Mouse (Mus musculus) kidney, embryonic 15.5 days (tissue): ENCODE results near the gene Gpr4. TPM values are rescaled to one million over a fixed set of nuclear protein-coding genes. Genes with fewer than 3 reads are reported as not detected.

Experiments used
- ATAC-seq: fragments of 200-750 bp; cut with Nextera tagmentation; replicated peaks from 2 replicates; pipeline ENCODE4 v1.8.0; 2017; ENCODE audit warnings: moderate TSS enrichment; ENCODE audit not compliant: low FRiP score
- H3K27ac ChIP-seq: fragments of 300-500 bp; sonication (generic); 2 replicates; pipeline ENCODE4 v1.5.1; 2015; ENCODE audit warnings: mild to moderate bottlenecking, inconsistent platforms
- H3K27me3 ChIP-seq: fragments of 300-500 bp; sonication (generic); 2 replicates; pipeline ENCODE4 v1.6.1; 2015; ENCODE audit warnings: inconsistent platforms
- H3K36me3 ChIP-seq: fragments of 300-500 bp; sonication (generic); 2 replicates; pipeline ENCODE4 v1.6.1; 2015; ENCODE audit warnings: inconsistent platforms
- H3K4me1 ChIP-seq: fragments of 300-500 bp; sonication (generic); 2 replicates; pipeline ENCODE4 v1.6.1; 2015; ENCODE audit warnings: inconsistent platforms
- H3K4me2 ChIP-seq: fragments of 300-500 bp; sonication (generic); 2 replicates; pipeline ENCODE4 v1.6.1; 2015; ENCODE audit warnings: moderate library complexity, mild to moderate bottlenecking, inconsistent platforms
- H3K4me3 ChIP-seq: fragments of 300-500 bp; sonication (generic); replicated peaks from 2 replicates; pipeline ENCODE4 v1.5.1; 2015; ENCODE audit warnings: mild to moderate bottlenecking, inconsistent platforms
- H3K9ac ChIP-seq: fragments of 300-500 bp; sonication (generic); 2 replicates; pipeline ENCODE4 v1.6.1; 2015; ENCODE audit warnings: mild to moderate bottlenecking, inconsistent platforms
- H3K9me3 ChIP-seq: fragments of 300-500 bp; sonication (generic); replicated peaks from 2 replicates; pipeline ENCODE4 v1.6.1; 2016; ENCODE audit warnings: inconsistent platforms
- WGBS: fragments of 180-500 bp; shearing (Covaris S2); methylation state at CpG from one replicate; pipeline ENCODE4 v1.1.7; 2015; ENCODE audit warnings: mixed read lengths; 5-methylcytosine and 5-hydroxymethylcytosine counted together
- polyA plus RNA-seq: library from polyadenylated mRNA; unstranded; fragments of >200 nt; fragmentation: Nextera tagmentation; extraction: Ambion mirVana; gene quantifications from 2 replicates; pipeline ENCODE4 v1.2.1, GENCODE M21; 2015

The Gpr4 gene
- polyA plus RNA-seq, 1 experiment from 2014 or later, result 3.3 TPM

DNA sequence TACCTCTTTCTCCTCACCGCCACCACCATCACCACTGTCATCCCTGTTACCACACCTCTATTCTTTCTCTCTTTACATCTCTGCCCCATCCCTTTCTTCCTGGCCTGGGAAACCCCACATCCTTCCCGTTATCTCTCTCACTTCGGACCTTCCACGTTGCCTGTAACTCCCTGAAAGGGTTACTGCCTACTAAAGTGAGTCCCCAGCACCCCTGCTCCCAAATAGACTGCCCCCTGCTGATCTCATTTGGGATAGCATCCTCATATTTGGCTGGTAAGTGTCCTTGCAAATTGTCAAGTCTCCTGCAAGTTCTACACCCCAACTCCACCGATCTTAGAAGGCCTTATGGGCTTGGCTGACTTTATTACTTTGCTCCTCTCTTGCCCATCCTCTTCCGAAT, 15.7 kb upstream of the Gpr4 start:
- H3K4me3 ChIP-seq, result no peak overlapping the region
- no peak overlapping the region for H3K9ac ChIP-seq
- peaks cover 79% of the 10 kb centered on the region for H3K36me3 ChIP-seq
- H3K27me3 ChIP-seq, result no peaks in the 10 kb centered on the region
- H3K4me2 ChIP-seq, result no peak overlapping the region
- ATAC-seq, result no peak
- H3K4me1 ChIP-seq, result no peaks in the 10 kb centered on the region
- H3K27ac ChIP-seq, result no peak overlapping the region
- WGBS, result 64% methylated on average over 6 of the region's 6 CpGs
- peaks cover 4% of the 10 kb centered on the region; the same call in 1 of the 2 replicates for H3K9me3 ChIP-seq

DNA sequence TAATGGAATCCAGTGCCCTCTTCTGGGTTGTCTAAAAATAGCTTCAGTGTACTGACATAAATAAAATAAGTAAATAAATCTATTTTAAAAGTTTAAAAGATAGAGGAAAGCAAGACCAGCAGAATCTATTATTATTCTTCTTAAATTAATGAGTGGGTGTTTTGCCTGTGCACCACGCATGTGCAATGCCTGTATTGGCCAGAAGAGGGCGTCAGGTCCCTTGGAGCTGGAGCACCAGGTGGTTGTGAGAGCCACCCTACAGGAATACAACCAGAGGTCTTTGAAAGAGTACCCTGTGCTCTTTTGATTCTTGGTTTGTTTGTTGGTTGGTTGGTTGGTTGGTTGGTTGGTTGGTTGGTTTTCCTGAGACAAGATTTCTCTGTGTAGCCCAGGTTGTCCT, 14.4 kb upstream of the Gpr4 start:
- 54% methylated on average over 2 of the region's 2 CpGs for WGBS
- H3K4me1 ChIP-seq, result no peaks in the 10 kb centered on the region

DNA sequence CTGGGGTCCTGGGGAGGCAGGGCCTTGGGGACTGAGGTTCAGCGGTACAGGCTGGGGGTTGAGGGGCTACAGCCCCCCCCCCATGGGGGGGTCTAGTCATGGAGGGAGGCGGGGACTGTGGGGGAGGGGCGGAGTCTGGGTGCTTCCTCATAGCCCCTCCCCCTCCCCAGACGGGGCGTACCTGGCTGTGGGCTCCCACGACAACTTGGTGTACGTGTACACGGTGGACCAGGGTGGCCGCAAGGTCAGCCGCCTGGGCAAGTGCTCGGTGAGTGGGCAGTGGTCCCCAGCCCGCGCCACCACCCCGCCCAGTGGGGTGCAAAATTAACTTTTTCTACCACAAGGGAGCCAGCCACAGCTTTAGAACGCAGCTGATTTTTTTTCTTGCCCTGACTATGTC, 10.7 kb upstream of the Gpr4 start:
- ATAC-seq, result 0 out of 2 replicates have a peak, but pooled peaks have one; percentile 33
- no peaks in the 10 kb centered on the region for H3K9me3 ChIP-seq

More for the DNA sequence above, 14.4 kb upstream of the Gpr4 start:
- Histone ChIP-seq H3K9ac (no peak overlapping the region), H3K27ac (no peak overlapping the region), H3K9me3 (peaks cover 4% of the 10 kb centered on the region; the same call in 1 of the 2 replicates), H3K4me2 (no peak overlapping the region), H3K36me3 (peaks cover 78% of the 10 kb centered on the region), H3K4me3 (no peak overlapping the region), H3K27me3 (no peaks in the 10 kb centered on the region)
- ATAC-seq, result no peak

DNA sequence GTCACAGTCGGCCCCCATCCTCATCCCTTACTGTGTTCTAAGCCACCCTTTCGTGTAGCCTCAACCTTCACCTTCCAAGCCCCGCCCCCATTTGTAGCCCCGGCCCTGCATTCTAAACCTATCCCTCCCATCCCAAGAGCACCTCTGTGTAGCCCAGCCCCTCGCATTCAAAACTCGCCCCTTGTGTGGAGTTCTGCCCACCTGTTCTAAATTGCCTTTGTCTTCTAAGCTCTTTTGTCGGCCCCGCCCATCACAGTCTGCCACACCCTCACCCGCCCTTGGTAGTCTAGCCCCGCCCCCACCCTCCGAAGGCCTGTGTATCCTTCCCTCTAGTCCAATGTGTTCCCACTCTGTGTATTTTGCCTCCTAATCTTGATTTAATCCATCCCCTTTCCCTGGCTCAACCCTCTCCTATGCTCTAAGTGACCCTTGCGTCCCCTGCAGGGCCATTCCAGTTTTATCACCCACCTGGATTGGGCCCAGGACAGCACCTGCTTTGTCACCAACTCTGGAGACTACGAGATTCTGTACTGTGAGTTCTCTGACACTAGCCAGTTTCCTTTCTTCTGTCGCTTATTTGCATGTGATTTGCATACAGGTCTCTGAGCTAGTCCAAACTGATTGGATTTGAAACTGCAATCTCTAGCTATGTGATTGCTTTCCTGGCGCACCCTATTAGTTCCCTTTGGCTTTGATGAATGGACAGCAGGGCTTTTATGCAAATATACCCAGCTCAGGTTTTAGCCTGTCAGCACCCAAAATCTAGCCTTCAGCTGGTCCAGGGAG, 10.1 kb upstream of the Gpr4 start:
- Histone ChIP-seq H3K4me1 (no peaks in the 10 kb centered on the region), H3K9me3 (no peaks in the 10 kb centered on the region), H3K4me3 (no peak overlapping the region), H3K4me2 (no peak overlapping the region), H3K27me3 (no peaks in the 10 kb centered on the region), H3K36me3 (peaks cover 70% of the 10 kb centered on the region), H3K9ac (no peak overlapping the region), H3K27ac (no peak overlapping the region)
- WGBS, result 58% methylated on average over 15 of the region's 15 CpGs
- no peak for ATAC-seq

More for the DNA sequence above, 10.7 kb upstream of the Gpr4 start:
- 65% methylated on average over 15 of the region's 15 CpGs for WGBS
- H3K36me3 ChIP-seq, result peaks cover 74% of the 10 kb centered on the region
- no peaks in the 10 kb centered on the region for H3K4me1 ChIP-seq
- H3K9ac ChIP-seq, result no peak overlapping the region
- no peaks in the 10 kb centered on the region for H3K27me3 ChIP-seq
- H3K4me2 ChIP-seq, result no peak overlapping the region
- H3K4me3 ChIP-seq, result no peak overlapping the region
- H3K27ac ChIP-seq, result no peak overlapping the region

DNA sequence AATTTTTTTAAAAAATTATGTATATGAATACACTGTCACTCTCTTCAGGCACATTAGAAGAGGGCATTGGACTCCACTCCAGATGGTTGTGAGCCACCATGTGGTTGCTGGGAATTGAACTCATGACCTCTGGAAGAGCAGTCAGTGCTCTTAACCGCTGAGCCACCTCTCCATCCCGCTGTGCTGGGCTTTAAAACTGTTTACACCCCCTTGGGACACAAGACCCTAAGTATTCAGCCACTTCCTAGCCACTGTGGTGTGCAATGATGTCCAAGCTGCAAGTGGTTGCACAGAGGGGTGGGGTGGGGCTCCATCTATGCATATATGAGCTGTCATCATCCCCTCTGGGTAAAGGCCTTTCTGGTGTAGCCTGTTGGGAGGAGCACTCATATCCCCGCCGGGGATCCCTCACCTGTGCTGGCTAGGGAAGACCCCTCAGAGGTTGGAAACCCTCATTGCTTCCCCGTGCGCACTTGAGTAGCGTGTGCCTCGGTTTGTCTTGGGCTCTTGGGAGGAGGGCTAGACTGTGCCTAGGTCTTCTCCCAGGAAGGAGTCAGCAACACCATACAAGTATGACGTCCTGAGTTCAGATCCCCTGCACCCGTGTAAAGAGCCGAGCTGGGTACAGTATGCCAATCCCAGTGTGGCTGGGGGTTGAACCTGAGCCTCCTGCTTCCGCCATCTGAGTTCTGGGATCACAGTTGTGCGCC, 4.0 kb upstream of the Gpr4 start:
- Histone ChIP-seq H3K9ac (no peak overlapping the region), H3K27ac (no peak overlapping the region), H3K9me3 (no peaks in the 10 kb centered on the region), H3K36me3 (peaks cover 32% of the 10 kb centered on the region), H3K4me1 (peaks cover 25% of the 10 kb centered on the region), H3K27me3 (no peaks in the 10 kb centered on the region), H3K4me2 (no peak overlapping the region), H3K4me3 (no peak overlapping the region)
- WGBS, result 79% methylated on average over 13 of the region's 13 CpGs
- ATAC-seq, result no peak

DNA sequence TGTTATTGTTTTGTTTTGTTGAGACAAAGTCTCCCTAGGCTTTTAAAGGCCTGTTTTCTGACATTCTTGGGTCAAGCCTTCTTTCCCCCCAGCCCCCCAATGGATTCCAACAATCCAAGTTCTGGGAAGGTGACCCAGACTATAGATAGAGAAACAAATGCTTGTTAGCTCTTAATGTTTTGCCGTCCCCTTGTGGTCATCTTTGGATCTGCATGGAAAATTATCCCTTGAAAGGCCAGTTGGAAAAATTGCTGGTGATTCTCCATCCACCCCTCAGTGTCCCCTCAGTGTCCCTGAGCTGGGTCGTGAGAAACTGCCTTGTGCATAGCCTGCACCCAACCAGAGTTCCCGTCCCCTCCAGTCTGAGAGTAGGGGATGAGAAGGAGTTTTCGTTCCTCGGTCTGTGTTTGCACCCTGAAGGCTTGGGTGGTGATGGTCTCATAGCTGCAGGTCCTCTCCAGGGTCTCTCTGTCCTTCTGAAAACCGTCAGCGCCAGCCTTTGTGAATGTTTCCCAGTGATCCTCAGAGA, 3.3 kb upstream of the Gpr4 start:
- ATAC-seq, result no peak
- no peaks in the 10 kb centered on the region for H3K9me3 ChIP-seq
- WGBS, result 54% methylated on average over 7 of the region's 7 CpGs

DNA sequence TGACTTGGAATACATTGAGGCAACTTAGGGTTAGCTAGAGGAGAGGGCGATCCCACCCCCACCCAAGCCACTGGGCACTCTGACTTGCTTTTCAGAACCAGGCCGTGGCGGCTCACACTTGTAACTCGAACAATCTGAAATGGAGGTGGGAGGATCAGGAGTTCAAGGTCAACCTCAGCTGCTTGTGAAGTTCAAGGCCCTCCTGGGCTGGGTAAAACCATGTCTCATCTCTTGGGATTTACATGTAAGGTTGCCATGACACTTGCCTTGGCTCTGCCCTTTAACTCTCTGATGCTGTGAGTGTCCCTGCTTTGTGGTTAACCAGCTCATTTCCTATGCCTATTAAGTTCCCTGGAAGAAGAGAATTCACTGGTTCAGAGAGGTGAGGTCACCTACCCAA, 2.8 kb upstream of the Gpr4 start:
- Histone ChIP-seq H3K36me3 (peaks cover 23% of the 10 kb centered on the region), H3K4me2 (no peak overlapping the region), H3K9ac (no peak overlapping the region), H3K4me3 (no peak overlapping the region), H3K9me3 (no peaks in the 10 kb centered on the region), H3K27ac (no peak overlapping the region), H3K27me3 (no peaks in the 10 kb centered on the region), H3K4me1 (peaks cover 33% of the 10 kb centered on the region)
- WGBS, result 83% methylated on average over 4 of the region's 4 CpGs
- ATAC-seq, result no peak

More for the DNA sequence above, 3.3 kb upstream of the Gpr4 start:
- H3K4me2 ChIP-seq, result no peak overlapping the region
- no peak overlapping the region for H3K9ac ChIP-seq
- H3K27me3 ChIP-seq, result no peaks in the 10 kb centered on the region
- H3K36me3 ChIP-seq, result peaks cover 28% of the 10 kb centered on the region
- no peak overlapping the region for H3K27ac ChIP-seq
- H3K4me1 ChIP-seq, result peaks cover 29% of the 10 kb centered on the region
- no peak overlapping the region for H3K4me3 ChIP-seq

DNA sequence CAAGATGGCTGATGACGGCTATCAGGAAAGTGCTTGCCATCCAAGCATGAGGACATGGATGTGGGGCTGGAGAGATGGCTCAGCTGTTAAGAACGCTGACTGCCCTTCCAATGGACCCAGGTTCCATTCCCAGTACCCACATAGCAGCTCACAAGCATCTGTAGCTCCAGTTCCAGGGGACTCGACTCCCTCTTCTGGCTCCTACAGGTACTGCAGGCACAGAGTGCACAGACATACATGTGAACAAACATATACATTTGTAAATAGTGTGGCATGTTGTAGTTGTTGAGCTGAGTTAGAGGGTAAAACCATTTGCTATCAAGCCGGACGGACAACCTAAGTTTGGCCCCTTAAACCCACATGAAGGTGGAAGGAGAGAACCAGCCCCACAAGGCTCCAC, 2.3 kb upstream of the Gpr4 start:
- H3K4me1 ChIP-seq, result peaks cover 38% of the 10 kb centered on the region
- no peaks in the 10 kb centered on the region for H3K9me3 ChIP-seq
- no peaks in the 10 kb centered on the region for H3K27me3 ChIP-seq
- H3K27ac ChIP-seq, result no peak overlapping the region
- H3K9ac ChIP-seq, result no peak overlapping the region
- no peak overlapping the region for H3K4me2 ChIP-seq
- H3K4me3 ChIP-seq, result no peak overlapping the region
- 95% methylated on average over 5 of the region's 5 CpGs for WGBS
- H3K36me3 ChIP-seq, result peaks cover 18% of the 10 kb centered on the region
- ATAC-seq, result no peak

DNA sequence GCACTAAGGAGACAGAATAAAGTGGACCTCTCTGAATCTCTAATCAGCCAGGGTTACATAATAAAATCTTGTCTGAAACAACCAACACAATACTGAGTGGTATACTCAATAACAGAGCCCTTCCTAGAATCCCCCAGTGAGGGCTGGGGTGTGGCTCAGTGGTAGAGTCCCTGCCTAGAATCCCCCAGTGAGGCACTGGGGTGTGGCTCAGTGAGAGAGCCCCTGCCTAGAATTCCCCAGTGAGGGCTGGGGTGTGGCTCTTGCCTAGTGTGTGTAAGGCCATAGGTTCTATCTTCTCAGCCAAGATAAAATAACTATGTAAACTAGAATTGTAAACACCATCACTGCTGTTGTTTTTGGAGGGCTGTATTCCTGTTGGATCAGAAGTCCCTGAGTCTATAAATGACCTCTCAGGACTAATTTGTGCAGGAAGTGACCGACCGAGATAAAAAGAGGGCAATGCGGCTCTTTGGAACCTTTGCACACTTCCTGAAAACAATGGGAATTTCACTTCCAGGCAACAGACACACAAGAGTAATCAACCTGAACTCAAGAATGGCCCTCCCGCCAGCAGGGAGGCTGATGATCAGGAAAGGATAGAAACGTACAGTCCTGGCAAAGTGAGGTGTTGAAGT, 1.2 kb upstream of the Gpr4 start:
- H3K36me3 ChIP-seq, result peaks cover 7% of the 10 kb centered on the region; the same call in 1 of the 2 replicates
- peak overlapping the region; percentile 57 for H3K27ac ChIP-seq
- H3K4me1 ChIP-seq, result peaks cover 46% of the 10 kb centered on the region
- H3K9me3 ChIP-seq, result no peaks in the 10 kb centered on the region
- no peak for ATAC-seq
- H3K9ac ChIP-seq, result no peak overlapping the region
- WGBS, result 21% methylated on average over 5 of the region's 5 CpGs
- H3K4me2 ChIP-seq, result 0 out of 2 replicates have a peak overlapping the region, but pooled peaks have one; percentile 93
- H3K27me3 ChIP-seq, result no peaks in the 10 kb centered on the region
- no peak overlapping the region for H3K4me3 ChIP-seq

DNA sequence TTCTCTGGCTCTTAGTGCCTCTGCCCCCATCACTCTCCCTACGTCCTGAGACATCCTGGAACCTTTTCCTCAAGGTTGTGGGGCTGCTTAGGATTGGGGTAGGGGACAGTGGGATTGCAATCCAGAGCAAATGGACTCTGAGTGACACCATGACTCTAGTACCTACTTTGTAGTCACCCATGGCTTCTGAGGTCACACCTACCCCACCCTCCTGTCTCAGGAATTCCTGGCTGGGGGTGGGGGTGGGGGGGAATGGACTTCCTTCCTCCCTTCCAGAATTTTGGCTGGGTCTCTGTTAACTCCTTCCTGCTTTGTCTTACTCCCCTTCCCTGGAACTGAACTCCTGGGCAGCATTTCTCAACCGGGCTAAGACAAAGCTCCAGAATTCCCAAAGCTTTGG, 1.0 kb downstream of the Gpr4 start:
- Histone ChIP-seq H3K4me2 (peak overlapping the region; percentile 93), H3K27ac (no peak overlapping the region)
- WGBS, result 59% methylated on average over 2 of the region's 2 CpGs

DNA sequence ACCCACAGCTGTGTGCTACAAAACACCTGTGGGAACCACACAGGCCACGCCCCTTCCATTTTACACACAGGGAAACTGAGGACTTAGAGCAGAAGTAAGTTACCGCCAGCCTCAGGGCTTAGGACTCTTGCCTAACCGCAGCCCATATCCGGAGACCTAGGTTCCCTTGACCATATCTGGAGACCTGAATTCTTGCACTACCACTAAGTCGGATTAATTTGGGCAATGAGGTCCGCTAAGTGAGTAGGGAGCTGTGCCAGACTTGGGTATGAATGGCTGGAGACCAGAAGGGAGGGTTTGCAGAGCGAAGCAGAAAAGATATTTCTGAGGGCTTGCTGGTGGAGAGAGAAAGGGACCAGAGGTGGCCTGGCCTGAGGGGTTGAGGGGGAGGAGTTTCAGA, 2.0 kb downstream of the Gpr4 start:
- Histone ChIP-seq H3K4me3 (no peak overlapping the region), H3K27me3 (no peaks in the 10 kb centered on the region), H3K9me3 (no peaks in the 10 kb centered on the region), H3K4me2 (peak overlapping the region; percentile 10; the same call in 1 of the 2 replicates), H3K9ac (no peak overlapping the region), H3K36me3 (no peaks in the 10 kb centered on the region), H3K27ac (no peak overlapping the region), H3K4me1 (peaks cover 58% of the 10 kb centered on the region)
- WGBS, result 73% methylated on average over 7 of the region's 7 CpGs
- no peak for ATAC-seq

More for the DNA sequence above, 1.0 kb downstream of the Gpr4 start:
- H3K9me3 ChIP-seq, result no peaks in the 10 kb centered on the region
- H3K9ac ChIP-seq, result no peak overlapping the region
- H3K36me3 ChIP-seq, result no peaks in the 10 kb centered on the region
- H3K27me3 ChIP-seq, result no peaks in the 10 kb centered on the region
- peak overlapping the region; percentile 55 for H3K4me3 ChIP-seq
- no peak for ATAC-seq
- H3K4me1 ChIP-seq, result peaks cover 56% of the 10 kb centered on the region

DNA sequence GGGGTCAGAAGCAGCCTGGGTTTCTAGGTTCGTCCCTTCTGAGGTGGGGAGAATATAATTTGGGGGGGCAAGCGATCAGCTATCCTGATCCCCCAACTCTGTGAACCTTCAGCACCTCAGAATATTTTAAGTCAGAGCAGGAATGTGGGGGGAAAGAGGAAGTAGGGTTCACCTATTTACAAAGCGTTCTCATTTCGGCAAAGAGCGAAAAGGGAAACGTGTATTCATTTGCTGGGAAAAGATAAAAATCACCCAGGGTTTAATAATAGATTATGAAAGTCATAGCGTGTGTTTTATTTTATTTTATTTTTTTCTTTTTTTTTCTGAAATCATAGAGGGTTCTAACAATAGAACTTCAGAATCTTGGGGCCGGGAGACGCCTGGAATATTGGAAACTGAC, 2.6 kb downstream of the Gpr4 start:
- no peak overlapping the region for H3K4me3 ChIP-seq
- H3K4me1 ChIP-seq, result peaks cover 58% of the 10 kb centered on the region
- H3K36me3 ChIP-seq, result no peaks in the 10 kb centered on the region
- H3K9ac ChIP-seq, result no peak overlapping the region
- no peaks in the 10 kb centered on the region for H3K27me3 ChIP-seq
- no peaks in the 10 kb centered on the region for H3K9me3 ChIP-seq
- ATAC-seq, result no peak
- no peak overlapping the region for H3K27ac ChIP-seq
- 56% methylated on average over 9 of the region's 9 CpGs for WGBS
- H3K4me2 ChIP-seq, result no peak overlapping the region
